Mouse (Mus musculus): ENCODE data around the gene Dirc2. TPM values are rescaled to one million over a fixed set of nuclear protein-coding genes. Genes with fewer than 3 reads are reported as not detected.

The Dirc2 gene
- polyA plus RNA-seq, 1 experiment from 2014 or later: 34.8 TPM

DNA sequence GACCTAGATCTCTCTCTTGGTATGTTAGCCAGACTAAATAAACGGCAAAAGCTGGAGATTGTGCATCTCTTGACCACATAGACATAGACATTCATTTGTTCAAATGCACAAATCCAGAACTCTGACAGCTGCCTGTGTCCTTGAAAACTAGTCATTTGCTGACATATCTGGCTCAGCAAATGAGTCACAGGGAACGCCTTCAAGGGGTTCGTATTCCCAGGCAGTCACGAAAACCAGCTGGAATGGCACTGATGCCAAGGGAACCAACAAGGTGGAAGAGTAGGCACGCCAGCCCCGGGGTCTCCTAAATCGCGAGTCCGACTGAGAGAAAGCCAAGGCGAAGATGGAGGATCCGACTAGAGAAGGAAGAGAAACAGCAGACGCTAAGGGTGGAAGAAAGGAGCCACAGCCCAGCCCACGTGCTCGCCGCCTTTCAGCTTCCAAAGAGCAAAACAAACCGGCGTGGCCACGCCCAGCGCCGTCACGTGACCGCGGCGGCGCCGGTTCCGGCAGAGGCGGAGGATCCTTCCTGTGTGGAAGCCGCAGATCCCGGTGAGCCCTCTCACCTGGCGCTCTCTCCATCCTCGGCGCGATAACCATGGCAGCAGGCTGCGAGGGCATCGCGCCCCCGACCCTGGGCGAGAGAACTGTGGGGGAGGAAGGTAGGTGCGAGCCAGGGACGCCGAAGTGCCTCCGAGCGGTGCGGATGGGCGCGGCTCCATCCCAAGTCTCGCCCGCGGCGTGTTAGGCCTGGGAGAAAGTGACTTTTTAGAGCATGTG, 912 bp upstream of the Dirc2 start, which contains the start of gene Hspbap1:
Gene Hspbap1 (plus strand): TSS at position 498 of the 780 bp plus-strand sequence.
- peak; percentile 82 for ATAC-seq (ENCODE audit: low FRiP score, low read depth)
- H3K4me1 ChIP-seq (replicated peaks): peaks cover 39% of the 10 kb centered on the region
- under 1% methylated on average over 51 of the region's 51 CpGs for WGBS
- H3K9ac ChIP-seq: peak within 1 kb of the TSS; percentile 77
- H3K4me2 ChIP-seq: peak within 1 kb of the TSS; percentile 96
- H3K27ac ChIP-seq (replicated peaks): peak within 1 kb of the TSS; percentile 67
- no peaks in the 10 kb centered on the region for H3K36me3 ChIP-seq
- H3K9me3 ChIP-seq: no peaks in the 10 kb centered on the region
- no peaks in the 10 kb centered on the region for H3K27me3 ChIP-seq
- peak within 1 kb of the TSS; percentile 59 for H3K4me3 ChIP-seq

DNA sequence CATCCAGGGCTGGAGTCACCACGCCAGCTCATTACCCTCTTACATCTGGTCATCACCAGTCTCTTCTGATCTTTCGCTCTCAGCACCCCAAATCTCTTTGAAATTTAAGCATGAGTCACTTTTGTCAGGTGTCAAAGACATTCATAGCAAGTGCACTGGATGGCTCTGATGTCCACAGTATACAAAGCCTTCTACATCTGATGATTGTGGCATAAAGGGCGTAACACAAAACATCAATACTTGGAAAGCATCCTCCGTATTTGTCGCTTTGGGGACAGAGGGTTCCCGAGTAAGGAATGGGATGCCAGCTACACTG, 729 bp downstream of the Dirc2 start:
- Histone ChIP-seq H3K27me3 (no peaks in the 10 kb centered on the region), H3K4me2 (peak overlapping the region; percentile 96), H3K9me3 (no peaks in the 10 kb centered on the region), H3K27ac (replicated peaks) (peak overlapping the region; percentile 67; the same call in 1 of the 2 replicates), H3K9ac (peak overlapping the region; percentile 77), H3K4me3 (peak overlapping the region; percentile 59), H3K4me1 (replicated peaks) (peaks cover 39% of the 10 kb centered on the region), H3K36me3 (no peaks in the 10 kb centered on the region)
- ATAC-seq (ENCODE audit: low FRiP score, low read depth): peak; percentile 1; the same call in 1 of the 2 replicates
- WGBS: 28% methylated on average over 6 of the region's 6 CpGs

DNA sequence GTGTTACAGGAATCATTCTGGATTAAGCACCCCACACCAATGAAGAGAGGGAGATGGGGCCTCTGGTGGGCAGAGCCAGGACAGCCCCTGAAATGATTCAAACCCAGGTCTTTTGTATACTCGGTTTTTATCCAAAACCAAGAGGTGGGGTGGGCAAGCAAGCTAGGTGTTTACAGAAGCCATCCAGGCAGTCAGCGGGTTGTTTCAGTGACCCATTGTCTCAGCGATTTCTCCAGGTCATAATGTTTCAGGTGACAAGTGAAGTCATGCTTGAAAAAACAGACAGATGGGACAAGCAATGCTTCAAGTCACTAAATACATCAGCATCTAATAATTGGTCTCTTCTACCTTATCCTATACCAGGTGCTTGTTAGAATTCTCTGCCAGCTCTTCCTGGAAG, 2.8 kb downstream of the Dirc2 start:
- no peak overlapping the region for H3K4me2 ChIP-seq
- no peak overlapping the region for H3K27ac ChIP-seq (replicated peaks)
- H3K9me3 ChIP-seq: no peaks in the 10 kb centered on the region
- H3K27me3 ChIP-seq: no peaks in the 10 kb centered on the region
- WGBS: 79% methylated on average over 3 of the region's 3 CpGs
- ATAC-seq (ENCODE audit: low FRiP score, low read depth): no peak
- H3K9ac ChIP-seq: no peak overlapping the region
- no peaks in the 10 kb centered on the region for H3K36me3 ChIP-seq
- no peak overlapping the region for H3K4me3 ChIP-seq
- peaks cover 36% of the 10 kb centered on the region for H3K4me1 ChIP-seq (replicated peaks)

DNA sequence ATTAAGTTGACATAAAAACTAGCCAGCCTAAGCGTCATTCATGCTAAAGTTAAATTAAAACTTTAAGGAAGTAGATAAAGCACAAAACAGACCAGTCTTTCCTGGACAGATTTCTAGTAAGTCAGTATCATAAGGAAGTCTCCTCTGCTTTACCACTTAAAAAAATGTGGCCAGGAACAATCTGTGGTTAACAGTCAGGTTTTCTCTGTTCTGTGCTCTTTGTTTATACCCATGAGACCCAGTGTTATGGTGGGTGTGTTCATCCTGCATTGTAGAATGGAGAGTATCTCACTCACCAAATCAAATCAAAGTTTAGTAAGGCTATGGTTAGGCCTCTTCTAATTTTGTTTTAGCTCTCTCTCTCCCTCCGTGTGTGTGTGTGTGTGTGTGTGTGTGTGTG, 3.7 kb downstream of the Dirc2 start:
- 86% methylated on average over 2 of the region's 2 CpGs for WGBS
- no peak overlapping the region for H3K27ac ChIP-seq (replicated peaks)

DNA sequence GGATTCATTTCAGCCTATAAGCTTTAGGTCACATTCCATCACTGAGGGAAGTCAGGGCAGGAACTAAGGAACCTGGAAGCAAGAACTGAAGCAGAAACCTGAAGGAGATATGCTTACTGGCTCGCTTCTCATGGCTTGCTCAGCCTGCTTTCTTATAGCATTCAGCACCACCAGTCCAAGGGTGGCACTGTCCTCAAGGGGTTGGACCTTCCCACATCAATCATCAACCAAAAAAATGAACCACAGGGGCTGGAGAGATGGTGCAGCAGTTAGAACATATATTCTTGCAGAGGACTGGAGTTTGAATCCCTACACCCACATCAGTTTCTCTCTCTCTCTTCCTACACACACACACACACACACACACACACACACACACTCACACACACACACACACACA, 4.2 kb downstream of the Dirc2 start:
- no peak overlapping the region for H3K4me3 ChIP-seq
- no peaks in the 10 kb centered on the region for H3K36me3 ChIP-seq
- no peak for ATAC-seq (ENCODE audit: low FRiP score, low read depth)
- H3K27me3 ChIP-seq: no peaks in the 10 kb centered on the region
- no peak overlapping the region for H3K9ac ChIP-seq
- H3K9me3 ChIP-seq: no peaks in the 10 kb centered on the region
- H3K4me1 ChIP-seq (replicated peaks): peaks cover 28% of the 10 kb centered on the region
- H3K27ac ChIP-seq (replicated peaks): no peak overlapping the region
- 73% methylated on average over 1 of the region's 1 CpGs for WGBS
- H3K4me2 ChIP-seq: no peak overlapping the region

More for the DNA sequence above, 3.7 kb downstream of the Dirc2 start:
- no peak overlapping the region for H3K4me3 ChIP-seq
- no peak overlapping the region for H3K9ac ChIP-seq
- ATAC-seq (ENCODE audit: low FRiP score, low read depth): no peak
- no peak overlapping the region for H3K4me2 ChIP-seq
- no peaks in the 10 kb centered on the region for H3K9me3 ChIP-seq
- no peaks in the 10 kb centered on the region for H3K27me3 ChIP-seq
- H3K36me3 ChIP-seq: no peaks in the 10 kb centered on the region
- H3K4me1 ChIP-seq (replicated peaks): peaks cover 28% of the 10 kb centered on the region

DNA sequence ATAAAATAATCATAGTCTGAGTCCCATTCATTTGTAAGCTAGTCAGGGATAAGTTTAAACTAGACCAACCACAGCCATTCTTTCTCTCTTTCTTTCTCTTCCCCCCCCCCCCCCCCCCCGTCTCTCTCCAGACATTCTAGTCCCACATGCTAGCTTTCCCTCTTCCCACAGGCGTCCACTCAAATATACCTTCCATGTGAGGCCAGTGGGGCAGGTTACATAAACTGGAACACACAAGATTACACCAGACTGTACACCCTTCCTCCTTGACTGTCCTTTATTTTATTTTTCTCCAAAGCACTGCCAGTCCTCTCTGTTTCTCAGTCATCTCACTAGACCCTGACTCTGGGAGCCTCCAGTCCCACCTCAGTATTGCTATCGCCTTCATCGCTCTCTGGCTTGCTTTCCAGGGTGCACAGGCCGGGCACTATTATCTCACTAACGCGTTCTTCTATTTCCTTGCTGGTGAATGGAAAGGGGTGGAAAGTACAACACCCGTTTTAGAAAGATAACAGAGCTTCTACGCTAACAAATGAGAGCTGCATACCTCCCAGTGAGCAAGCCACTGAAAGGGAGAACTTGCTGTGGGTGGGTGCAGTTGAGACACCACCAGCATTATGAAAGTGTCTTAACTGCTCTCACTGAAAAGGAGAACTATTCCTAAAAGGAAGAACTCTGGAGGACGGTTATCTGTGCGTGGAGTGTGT, 5.4 kb downstream of the Dirc2 start:
- Histone ChIP-seq H3K4me1 (replicated peaks) (peaks cover 21% of the 10 kb centered on the region), H3K4me2 (no peak overlapping the region), H3K9me3 (no peaks in the 10 kb centered on the region), H3K27ac (replicated peaks) (no peak overlapping the region), H3K27me3 (no peaks in the 10 kb centered on the region), H3K9ac (no peak overlapping the region), H3K4me3 (no peak overlapping the region), H3K36me3 (no peaks in the 10 kb centered on the region)
- ATAC-seq (ENCODE audit: low FRiP score, low read depth): no peak
- 80% methylated on average over 11 of the region's 11 CpGs for WGBS

DNA sequence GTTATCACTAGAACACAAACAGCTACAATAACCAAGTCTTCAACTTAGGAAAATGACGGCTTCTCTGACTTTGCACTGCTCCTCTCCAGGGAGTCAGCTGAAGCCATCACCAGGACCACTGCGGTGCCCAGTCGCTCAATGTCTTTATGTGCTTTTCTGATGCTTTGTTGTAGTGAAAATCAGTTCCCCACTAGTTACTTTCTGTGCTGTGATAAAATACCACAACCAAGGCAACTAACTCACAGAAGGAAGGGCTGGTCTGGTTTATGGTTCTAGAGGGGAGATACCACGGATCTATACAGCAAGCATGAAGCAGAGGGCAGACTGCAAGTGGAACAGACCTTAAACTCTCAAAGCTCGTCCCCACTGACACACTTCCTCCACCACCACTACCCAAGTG, 9.8 kb downstream of the Dirc2 start:
- no peaks in the 10 kb centered on the region for H3K27me3 ChIP-seq
- H3K4me1 ChIP-seq (replicated peaks): peaks cover 11% of the 10 kb centered on the region
- H3K4me2 ChIP-seq: no peak overlapping the region
- H3K9ac ChIP-seq: no peak overlapping the region
- H3K36me3 ChIP-seq: no peaks in the 10 kb centered on the region
- H3K4me3 ChIP-seq: no peak overlapping the region
- H3K9me3 ChIP-seq: no peaks in the 10 kb centered on the region
- H3K27ac ChIP-seq (replicated peaks): no peak overlapping the region
- 84% methylated on average over 5 of the region's 5 CpGs for WGBS
- no peak for ATAC-seq (ENCODE audit: low FRiP score, low read depth)

DNA sequence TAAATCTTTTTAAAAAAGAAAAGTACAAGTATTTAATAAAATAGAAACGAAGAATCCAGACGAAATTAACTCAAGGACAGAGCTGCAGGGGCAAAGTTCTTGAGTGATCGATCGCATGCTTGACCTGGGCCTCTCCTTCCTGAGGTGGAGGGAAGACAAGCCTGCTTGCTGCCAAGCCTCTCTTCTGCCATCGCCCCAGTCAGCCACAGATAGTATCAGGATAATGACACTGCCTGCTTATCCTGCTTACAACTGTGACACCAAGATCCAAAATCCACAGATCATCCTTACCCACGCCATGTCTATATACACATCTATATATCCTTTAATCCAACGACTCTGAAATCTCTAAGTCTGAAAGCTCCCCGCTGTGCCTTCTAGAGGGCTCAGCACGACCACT, 12.5 kb downstream of the Dirc2 start:
- Histone ChIP-seq H3K9ac (no peak overlapping the region), H3K36me3 (no peaks in the 10 kb centered on the region), H3K4me2 (no peak overlapping the region), H3K9me3 (no peaks in the 10 kb centered on the region), H3K4me1 (replicated peaks) (peaks cover 11% of the 10 kb centered on the region), H3K4me3 (no peak overlapping the region), H3K27me3 (no peaks in the 10 kb centered on the region), H3K27ac (replicated peaks) (no peak overlapping the region)
- ATAC-seq (ENCODE audit: low FRiP score, low read depth): no peak
- 88% methylated on average over 9 of the region's 9 CpGs for WGBS

DNA sequence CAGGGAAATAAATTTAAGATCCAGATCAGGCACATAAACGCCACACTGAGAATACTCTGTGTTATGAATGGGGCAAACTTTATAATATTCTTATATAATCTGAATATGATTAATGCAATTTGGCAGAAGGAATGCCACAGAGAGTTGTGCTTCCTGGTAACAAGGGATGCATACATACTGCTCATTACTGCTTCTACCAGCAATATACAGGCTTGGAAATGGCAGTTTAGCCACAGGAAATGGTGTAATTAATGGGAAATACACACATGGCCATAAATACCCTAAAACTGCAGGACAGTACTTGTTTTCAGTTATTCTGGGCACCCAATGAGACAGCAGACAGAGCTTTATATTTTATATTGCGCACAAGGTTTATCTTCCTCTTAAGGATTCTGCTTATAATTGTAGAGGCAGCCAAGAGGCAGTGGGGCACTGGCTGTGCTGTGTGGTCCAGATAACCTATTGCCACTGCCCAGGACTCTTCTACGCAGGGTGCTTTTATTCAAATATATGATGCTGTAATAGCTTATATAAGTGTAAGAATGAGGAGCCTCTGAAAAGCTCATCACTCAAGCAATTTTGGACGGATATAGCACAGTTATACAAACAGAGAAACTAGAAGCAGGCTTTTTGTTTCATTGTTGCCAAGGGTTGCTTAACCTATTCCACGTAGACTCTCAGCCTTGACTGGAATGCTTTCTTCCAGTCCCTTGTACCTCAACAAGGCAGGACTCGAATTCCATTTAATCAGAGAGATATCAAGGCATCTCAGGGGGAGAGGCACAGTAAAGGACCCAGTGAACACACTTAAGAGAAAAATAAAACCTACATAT, 13.4 kb downstream of the Dirc2 start:
- ATAC-seq (ENCODE audit: low FRiP score, low read depth): no peak

DNA sequence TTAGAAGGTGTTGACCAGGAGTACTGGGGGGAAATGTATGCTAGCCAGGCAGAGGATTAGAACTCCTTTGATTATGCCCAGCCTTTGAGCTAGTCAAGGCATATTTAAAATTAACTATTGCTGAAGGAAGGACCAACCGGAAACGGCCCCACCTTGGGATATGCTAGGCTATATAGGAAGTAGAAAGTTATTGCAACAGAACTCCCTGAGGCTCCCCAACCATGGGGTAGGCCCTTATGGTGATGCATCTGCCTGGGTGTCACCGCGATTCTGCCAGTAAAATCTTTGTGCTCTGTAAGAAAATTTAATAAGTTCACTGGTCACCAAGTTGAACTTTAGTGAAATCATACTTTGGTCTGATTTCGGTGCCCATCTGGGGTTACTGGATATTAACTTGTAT, 15.2 kb downstream of the Dirc2 start:
- H3K4me3 ChIP-seq: no peak overlapping the region
- ATAC-seq (ENCODE audit: low FRiP score, low read depth): no peak
- H3K4me1 ChIP-seq (replicated peaks): peaks cover 11% of the 10 kb centered on the region
- H3K9ac ChIP-seq: no peak overlapping the region
- no peaks in the 10 kb centered on the region for H3K36me3 ChIP-seq
- H3K27ac ChIP-seq (replicated peaks): no peak overlapping the region
- 95% methylated on average over 5 of the region's 5 CpGs for WGBS
- no peaks in the 10 kb centered on the region for H3K27me3 ChIP-seq
- H3K4me2 ChIP-seq: no peak overlapping the region
- H3K9me3 ChIP-seq: no peaks in the 10 kb centered on the region

More for the DNA sequence above, 13.4 kb downstream of the Dirc2 start:
- no peaks in the 10 kb centered on the region for H3K9me3 ChIP-seq
- no peaks in the 10 kb centered on the region for H3K27me3 ChIP-seq
- H3K4me3 ChIP-seq: no peak overlapping the region
- no peak overlapping the region for H3K27ac ChIP-seq (replicated peaks)
- no peaks in the 10 kb centered on the region for H3K36me3 ChIP-seq
- H3K4me2 ChIP-seq: no peak overlapping the region
- H3K9ac ChIP-seq: no peak overlapping the region
- peaks cover 11% of the 10 kb centered on the region for H3K4me1 ChIP-seq (replicated peaks)
- 70% methylated on average over 6 of the region's 6 CpGs for WGBS

DNA sequence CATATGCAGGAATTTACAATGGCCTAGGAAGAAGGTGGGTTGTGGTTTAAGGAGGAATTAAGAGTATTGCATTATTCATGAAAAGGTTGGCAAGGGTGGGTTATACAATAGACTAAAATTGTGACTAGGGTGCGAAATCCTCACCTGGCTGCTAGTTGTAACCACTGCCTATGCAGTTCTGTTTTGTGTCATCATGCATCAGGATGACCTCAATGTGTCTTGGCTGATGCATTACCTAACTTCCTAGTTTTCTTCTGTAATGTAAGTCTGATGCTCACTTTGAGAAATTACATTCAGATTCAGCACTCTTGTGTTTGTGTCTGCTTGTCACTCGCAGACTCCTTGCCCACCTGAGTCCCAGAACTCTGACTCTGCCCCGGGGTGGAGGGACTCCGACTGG, 17.3 kb downstream of the Dirc2 start:
- Histone ChIP-seq H3K27ac (replicated peaks) (no peak overlapping the region), H3K36me3 (no peaks in the 10 kb centered on the region), H3K4me2 (no peak overlapping the region), H3K4me1 (replicated peaks) (peaks cover 11% of the 10 kb centered on the region), H3K4me3 (no peak overlapping the region), H3K27me3 (no peaks in the 10 kb centered on the region), H3K9me3 (no peaks in the 10 kb centered on the region), H3K9ac (no peak overlapping the region)
- no peak for ATAC-seq (ENCODE audit: low FRiP score, low read depth)
- 92% methylated on average over 4 of the region's 4 CpGs for WGBS

DNA sequence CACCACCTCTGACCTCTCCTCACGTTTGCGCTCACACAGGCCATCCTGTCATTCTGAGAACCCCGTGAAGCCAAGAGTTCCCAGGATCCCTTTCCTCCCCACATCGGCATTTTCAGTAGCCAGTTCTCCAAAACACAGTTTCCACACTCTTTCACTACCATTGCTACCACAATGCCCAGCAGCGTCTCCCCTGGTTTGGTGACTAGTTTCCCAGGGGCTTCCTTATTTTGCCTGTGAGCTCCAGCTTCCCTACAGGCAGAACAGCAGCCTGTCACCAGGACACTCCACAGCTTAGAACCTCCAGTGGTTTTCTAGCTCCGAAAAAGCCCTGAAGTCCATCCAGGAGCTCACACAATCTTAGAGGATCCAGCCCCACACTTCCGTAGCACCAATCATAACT, 19.8 kb downstream of the Dirc2 start:
- ATAC-seq (ENCODE audit: low FRiP score, low read depth): no peak
- no peaks in the 10 kb centered on the region for H3K27me3 ChIP-seq

More for the DNA sequence above, 19.8 kb downstream of the Dirc2 start:
- H3K4me1 ChIP-seq (replicated peaks): no peaks in the 10 kb centered on the region
- H3K36me3 ChIP-seq: no peaks in the 10 kb centered on the region
- H3K9me3 ChIP-seq: no peaks in the 10 kb centered on the region
- 76% methylated on average over 7 of the region's 7 CpGs for WGBS
- no peak overlapping the region for H3K4me2 ChIP-seq
- no peak overlapping the region for H3K9ac ChIP-seq
- no peak overlapping the region for H3K27ac ChIP-seq (replicated peaks)
- no peak overlapping the region for H3K4me3 ChIP-seq

All from hindbrain, embryonic 15.5 days (tissue).